Mouse (Mus musculus): ENCODE data around the gene Nudcd3. TPM values are rescaled to one million over a fixed set of nuclear protein-coding genes. Genes with fewer than 3 reads are reported as not detected.

Nudcd3 gene
- polyA plus RNA-seq, 1 experiment from 2014 or later, result 62.7 TPM

GRCm38 (mm10) chr11:6157119-6157518 is 43.1 kb downstream of the Nudcd3 start:
- ATAC-seq, result no peak
- WGBS, result 91% methylated on average over 5 of the region's 5 CpGs

GRCm38 (mm10) chr11:6156651-6157050 is 43.6 kb downstream of the Nudcd3 start:
- Histone ChIP-seq H3K27me3 (no peaks in the 10 kb centered on the region), H3K36me3 (no peaks in the 10 kb centered on the region), H3K9ac (replicated peaks) (no peak overlapping the region), H3K9me3 (no peaks in the 10 kb centered on the region), H3K27ac (no peak overlapping the region), H3K4me1 (replicated peaks) (peaks cover 20% of the 10 kb centered on the region), H3K4me2 (replicated peaks) (no peak overlapping the region), H3K4me3 (replicated peaks) (no peak overlapping the region)
- WGBS, result 77% methylated on average over 5 of the region's 5 CpGs
- ATAC-seq, result no peak

More at GRCm38 (mm10) chr11:6157119-6157518, 43.1 kb downstream of the Nudcd3 start:
- no peak overlapping the region for H3K4me3 ChIP-seq (replicated peaks)
- H3K9me3 ChIP-seq, result no peaks in the 10 kb centered on the region
- no peaks in the 10 kb centered on the region for H3K27me3 ChIP-seq
- no peaks in the 10 kb centered on the region for H3K36me3 ChIP-seq
- H3K4me1 ChIP-seq (replicated peaks), result peaks cover 20% of the 10 kb centered on the region
- H3K27ac ChIP-seq, result no peak overlapping the region
- no peak overlapping the region for H3K9ac ChIP-seq (replicated peaks)
- H3K4me2 ChIP-seq (replicated peaks), result no peak overlapping the region

- Histone ChIP-seq H3K9ac (replicated peaks) (no peak overlapping the region), H3K4me2 (replicated peaks) (no peak overlapping the region), H3K4me3 (replicated peaks) (no peak overlapping the region), H3K36me3 (peaks cover 13% of the 10 kb centered on the region), H3K27me3 (no peaks in the 10 kb centered on the region), H3K27ac (no peak overlapping the region), H3K9me3 (no peaks in the 10 kb centered on the region), H3K4me1 (replicated peaks) (peaks cover 14% of the 10 kb centered on the region)
- WGBS, result 74% methylated on average over 3 of the region's 3 CpGs
- ATAC-seq, result no peak
These were observed 46.0 kb downstream of the Nudcd3 start for GRCm38 (mm10) chr11:6154211-6154701.

GRCm38 (mm10) chr11:6152864-6153263 is 47.4 kb downstream of the Nudcd3 start:
- no peaks in the 10 kb centered on the region for H3K9me3 ChIP-seq
- peaks cover 22% of the 10 kb centered on the region for H3K36me3 ChIP-seq
- ATAC-seq, result no peak
- H3K4me1 ChIP-seq (replicated peaks), result peaks cover 14% of the 10 kb centered on the region
- no peak overlapping the region for H3K9ac ChIP-seq (replicated peaks)
- no peak overlapping the region for H3K27ac ChIP-seq
- no peak overlapping the region for H3K4me3 ChIP-seq (replicated peaks)
- no peak overlapping the region for H3K4me2 ChIP-seq (replicated peaks)
- no peaks in the 10 kb centered on the region for H3K27me3 ChIP-seq
- 91% methylated on average over 4 of the region's 4 CpGs for WGBS

- H3K9ac ChIP-seq (replicated peaks), result no peak overlapping the region
- H3K27ac ChIP-seq, result no peak overlapping the region
These were observed 61.8 kb downstream of the Nudcd3 start for GRCm38 (mm10) chr11:6138233-6138950.

GRCm38 (mm10) chr11:6132886-6133285 is 67.3 kb downstream of the Nudcd3 start:
- Histone ChIP-seq H3K9ac (replicated peaks) (no peak overlapping the region), H3K27ac (no peak overlapping the region), H3K4me1 (replicated peaks) (no peaks in the 10 kb centered on the region), H3K4me3 (replicated peaks) (no peak overlapping the region), H3K27me3 (no peaks in the 10 kb centered on the region), H3K4me2 (replicated peaks) (no peak overlapping the region), H3K36me3 (0 out of 2 replicates have a peak, but pooled peaks cover 2% of the 10 kb centered on the region), H3K9me3 (no peaks in the 10 kb centered on the region)
- ATAC-seq, result no peak
- WGBS, result 90% methylated on average over 4 of the region's 4 CpGs

More at GRCm38 (mm10) chr11:6138233-6138950, 61.8 kb downstream of the Nudcd3 start:
- no peak overlapping the region for H3K4me2 ChIP-seq (replicated peaks)
- H3K4me1 ChIP-seq (replicated peaks), result no peaks in the 10 kb centered on the region
- no peaks in the 10 kb centered on the region for H3K9me3 ChIP-seq
- no peak for ATAC-seq
- WGBS, result 89% methylated on average over 6 of the region's 7 CpGs
- no peak overlapping the region for H3K4me3 ChIP-seq (replicated peaks)
- 0 out of 2 replicates have a peak, but pooled peaks cover 2% of the 10 kb centered on the region for H3K36me3 ChIP-seq
- H3K27me3 ChIP-seq, result no peaks in the 10 kb centered on the region

- no peaks in the 10 kb centered on the region for H3K27me3 ChIP-seq
- H3K9ac ChIP-seq (replicated peaks), result no peak overlapping the region
- no peaks in the 10 kb centered on the region for H3K9me3 ChIP-seq
- H3K4me2 ChIP-seq (replicated peaks), result no peak overlapping the region
- 94% methylated on average over 1 of the region's 1 CpGs for WGBS
- no peak overlapping the region for H3K27ac ChIP-seq
- H3K4me3 ChIP-seq (replicated peaks), result no peak overlapping the region
- H3K36me3 ChIP-seq, result 0 out of 2 replicates have a peak, but pooled peaks cover 2% of the 10 kb centered on the region
- no peak for ATAC-seq
- no peaks in the 10 kb centered on the region for H3K4me1 ChIP-seq (replicated peaks)
These were observed 69.6 kb downstream of the Nudcd3 start for GRCm38 (mm10) chr11:6130578-6130977.

GRCm38 (mm10) chr11:6123605-6124120 is 76.6 kb downstream of the Nudcd3 start:
- WGBS, result 96% methylated on average over 1 of the region's 1 CpGs
- Histone ChIP-seq H3K9me3 (no peaks in the 10 kb centered on the region), H3K27me3 (no peaks in the 10 kb centered on the region), H3K4me1 (replicated peaks) (no peaks in the 10 kb centered on the region), H3K4me3 (replicated peaks) (no peak overlapping the region), H3K36me3 (peaks cover 37% of the 10 kb centered on the region), H3K27ac (no peak overlapping the region), H3K9ac (replicated peaks) (no peak overlapping the region), H3K4me2 (replicated peaks) (no peak overlapping the region)
- ATAC-seq, result no peak

- no peaks in the 10 kb centered on the region for H3K9me3 ChIP-seq
- no peaks in the 10 kb centered on the region for H3K27me3 ChIP-seq
- H3K4me1 ChIP-seq (replicated peaks), result no peaks in the 10 kb centered on the region
- no peak overlapping the region for H3K4me3 ChIP-seq (replicated peaks)
- ATAC-seq, result no peak
- H3K4me2 ChIP-seq (replicated peaks), result no peak overlapping the region
- H3K9ac ChIP-seq (replicated peaks), result no peak overlapping the region
- 95% methylated on average over 5 of the region's 5 CpGs for WGBS
- no peak overlapping the region for H3K27ac ChIP-seq
- peaks cover 46% of the 10 kb centered on the region for H3K36me3 ChIP-seq
These were observed 77.6 kb downstream of the Nudcd3 start for GRCm38 (mm10) chr11:6122631-6123030.

- 81% methylated on average over 11 of the region's 11 CpGs for WGBS
- no peak for ATAC-seq
- no peaks in the 10 kb centered on the region for H3K4me1 ChIP-seq (replicated peaks)
- no peak overlapping the region for H3K9ac ChIP-seq (replicated peaks)
- no peaks in the 10 kb centered on the region for H3K27me3 ChIP-seq
- H3K27ac ChIP-seq, result no peak overlapping the region
- H3K4me3 ChIP-seq (replicated peaks), result no peak overlapping the region
- no peak overlapping the region for H3K4me2 ChIP-seq (replicated peaks)
- H3K36me3 ChIP-seq, result peaks cover 50% of the 10 kb centered on the region
- no peaks in the 10 kb centered on the region for H3K9me3 ChIP-seq
These were observed 79.6 kb downstream of the Nudcd3 start for GRCm38 (mm10) chr11:6120596-6120995.

GRCm38 (mm10) chr11:6120001-6120400 is 80.2 kb downstream of the Nudcd3 start:
- no peak for ATAC-seq
- Histone ChIP-seq H3K4me2 (replicated peaks) (no peak overlapping the region), H3K4me1 (replicated peaks) (no peaks in the 10 kb centered on the region), H3K27me3 (no peaks in the 10 kb centered on the region), H3K9me3 (no peaks in the 10 kb centered on the region), H3K27ac (no peak overlapping the region), H3K4me3 (replicated peaks) (no peak overlapping the region), H3K9ac (replicated peaks) (no peak overlapping the region), H3K36me3 (peaks cover 46% of the 10 kb centered on the region)
- WGBS, result 95% methylated on average over 6 of the region's 6 CpGs

- peaks cover 45% of the 10 kb centered on the region for H3K36me3 ChIP-seq
- no peaks in the 10 kb centered on the region for H3K9me3 ChIP-seq
- WGBS, result 94% methylated on average over 11 of the region's 11 CpGs
These were observed 80.9 kb downstream of the Nudcd3 start for GRCm38 (mm10) chr11:6119312-6119711.

More at GRCm38 (mm10) chr11:6119312-6119711, 80.9 kb downstream of the Nudcd3 start:
- ATAC-seq, result no peak
- H3K27ac ChIP-seq, result no peak overlapping the region
- no peaks in the 10 kb centered on the region for H3K27me3 ChIP-seq
- H3K4me2 ChIP-seq (replicated peaks), result no peak overlapping the region
- H3K9ac ChIP-seq (replicated peaks), result no peak overlapping the region
- no peak overlapping the region for H3K4me3 ChIP-seq (replicated peaks)
- H3K4me1 ChIP-seq (replicated peaks), result no peaks in the 10 kb centered on the region
